Mouse (Mus musculus): ENCODE measurements around the gene Gm8159. TPM values are rescaled to one million over a fixed set of nuclear protein-coding genes. Genes with fewer than 3 reads are reported as not detected.
"Not testable (repeated sequence)": the region's sequence is repeated elsewhere in the genome, so short reads cannot be mapped to it uniquely, and the experiment has no call there.

Gene Gm8159
- polyA plus RNA-seq (2015; fragmentation: Nextera tagmentation; extraction: Ambion mirVana): not detected in 2 replicates

GRCm38 (mm10) chr14:4632052-4632451 is at the start of gene Gm8159:
Gene Gm8159, plus strand, starts transcription at chr14:4632352.
- H3K4me2 ChIP-seq; H3K4me3 ChIP-seq; H3K9me3 ChIP-seq; H3K9ac ChIP-seq; H3K4me1 ChIP-seq (replicated peaks); H3K27me3 ChIP-seq; ATAC-seq (ENCODE audit: low read depth); H3K36me3 ChIP-seq; H3K27ac ChIP-seq (replicated peaks): not testable (repeated sequence)
- WGBS: no CpG with 5 or more reads among the region's 2 CpGs

GRCm38 (mm10) chr14:4649309-4649708 is 17.2 kb downstream of the Gm8159 start:
- not testable (repeated sequence) for H3K27me3 ChIP-seq; H3K27ac ChIP-seq (replicated peaks); H3K4me1 ChIP-seq (replicated peaks); H3K36me3 ChIP-seq; H3K9me3 ChIP-seq; ATAC-seq (ENCODE audit: low read depth)
- H3K9ac ChIP-seq: peak overlapping the region; percentile 49; the same call in 1 of the 2 replicates
- H3K4me2 ChIP-seq: peak overlapping the region; percentile 62
- 9% methylated on average over 16 of the region's 18 CpGs for WGBS
- peak overlapping the region; percentile 36 for H3K4me3 ChIP-seq

GRCm38 (mm10) chr14:4650324-4650723 is 18.2 kb downstream of the Gm8159 start:
- H3K4me2 ChIP-seq: peak overlapping the region; percentile 62
- not testable (repeated sequence) for H3K27me3 ChIP-seq; H3K4me3 ChIP-seq; H3K4me1 ChIP-seq (replicated peaks); ATAC-seq (ENCODE audit: low read depth); H3K9ac ChIP-seq; H3K9me3 ChIP-seq; H3K36me3 ChIP-seq; H3K27ac ChIP-seq (replicated peaks)
- WGBS: under 1% methylated on average over 5 of the region's 9 CpGs

- no CpG with 5 or more reads among the region's 2 CpGs for WGBS
- not testable (repeated sequence) for H3K36me3 ChIP-seq; H3K9ac ChIP-seq; H3K27ac ChIP-seq (replicated peaks); ATAC-seq (ENCODE audit: low read depth); H3K27me3 ChIP-seq; H3K4me2 ChIP-seq; H3K4me3 ChIP-seq; H3K9me3 ChIP-seq; H3K4me1 ChIP-seq (replicated peaks)
Observed at GRCm38 (mm10) chr14:4663892-4664291, 31.7 kb downstream of the Gm8159 start, which contains the start of gene Gm3239. Gene Gm3239, plus strand, starts transcription at chr14:4664192.

Other genes starting within 250 kb of the Gm8159 start
- not detected in 2 replicates for gene Gm3159, start 234.8 kb upstream of the Gm8159 start, polyA plus RNA-seq (2015; fragmentation: Nextera tagmentation; extraction: Ambion mirVana)
- 3.4 and 3.5 TPM in 2 replicates for gene Gm3164, start 216.9 kb upstream of the Gm8159 start, polyA plus RNA-seq (2015; fragmentation: Nextera tagmentation; extraction: Ambion mirVana)
- 1.4 TPM in 1 of 2 replicates, not detected in the other for gene Gm3173, start 201.4 kb upstream of the Gm8159 start, polyA plus RNA-seq (2015; fragmentation: Nextera tagmentation; extraction: Ambion mirVana)
- gene Gm3182, start 150.6 kb upstream of the Gm8159 start, polyA plus RNA-seq (2015; fragmentation: Nextera tagmentation; extraction: Ambion mirVana): not detected in 2 replicates
- gene Gm3047, start 76.9 kb upstream of the Gm8159 start, polyA plus RNA-seq (2015; fragmentation: Nextera tagmentation; extraction: Ambion mirVana): not detected in 2 replicates
- 0.47 TPM in 1 of 2 replicates, not detected in the other for gene Gm3239, start 31.8 kb downstream of the Gm8159 start, polyA plus RNA-seq (2015; fragmentation: Nextera tagmentation; extraction: Ambion mirVana)
- not detected in 2 replicates for gene Gm7876, start 76.9 kb downstream of the Gm8159 start, polyA plus RNA-seq (2015; fragmentation: Nextera tagmentation; extraction: Ambion mirVana)
- 1.6 and 2.2 TPM in 2 replicates for gene Gm3252, start 94.4 kb downstream of the Gm8159 start, polyA plus RNA-seq (2015; fragmentation: Nextera tagmentation; extraction: Ambion mirVana)
- not detected in 2 replicates for gene Gm9602, start 144.0 kb downstream of the Gm8159 start, polyA plus RNA-seq (2015; fragmentation: Nextera tagmentation; extraction: Ambion mirVana)
- gene Gm3269, start 205.8 kb downstream of the Gm8159 start, polyA plus RNA-seq (2015; fragmentation: Nextera tagmentation; extraction: Ambion mirVana): not detected in 2 replicates
- gene Gm3264, start 223.2 kb downstream of the Gm8159 start, polyA plus RNA-seq (2015; fragmentation: Nextera tagmentation; extraction: Ambion mirVana): 2.2 and 3.2 TPM in 2 replicates

All from neural tube, embryonic 13.5 days (tissue).